Mouse (Mus musculus): ENCODE results near the gene Tnfsf9. TPM values are rescaled to one million over a fixed set of nuclear protein-coding genes. Genes with fewer than 3 reads are reported as not detected.

The Tnfsf9 gene
- total and polyA plus RNA-seq, 2 experiments from 2014 or later: 4.7 to 8.1 TPM

- Histone ChIP-seq H3K4me2 (ENCODE audit: low read depth, low read length) (peak overlapping the region; percentile 66), H3K36me3 (ENCODE audit: insufficient read depth, low read length) (no peaks in the 10 kb centered on the region), H3K27me3 (ENCODE audit: insufficient read depth, low read length) (peaks cover 12% of the 10 kb centered on the region), H3K27ac (no peak overlapping the region), H3K9ac (replicated peaks; ENCODE audit: low read length) (no peak overlapping the region), H3K4me1 (ENCODE audit: insufficient read depth, low read length) (peaks cover 8% of the 10 kb centered on the region; the same call in 1 of the 2 replicates), H3K9me3 (ENCODE audit: low read length) (no peaks in the 10 kb centered on the region), H3K4me3 (ENCODE audit: low read length) (peak overlapping the region; percentile 35)
- WGBS: 1% methylated on average over 39 of the region's 39 CpGs
- no peak for TF ChIP-seq CTCF (IDR thresholded peaks at IDR 0.05; ENCODE audit: low read depth)
- DNase-seq (ENCODE audit: low spot score): no peak
- no peak for ATAC-seq
Measured at GRCm38 (mm10) chr17:57062011-57062521, 43.1 kb upstream of the Tnfsf9 start.

GRCm38 (mm10) chr17:57062548-57062947, 42.6 kb upstream of the Tnfsf9 start:
- under 1% methylated on average over 21 of the region's 22 CpGs for WGBS
- Histone ChIP-seq H3K4me2 (ENCODE audit: low read depth, low read length) (peak overlapping the region; percentile 66), H3K9ac (replicated peaks; ENCODE audit: low read length) (no peak overlapping the region), H3K27me3 (ENCODE audit: insufficient read depth, low read length) (peaks cover 12% of the 10 kb centered on the region), H3K4me1 (ENCODE audit: insufficient read depth, low read length) (peaks cover 8% of the 10 kb centered on the region; the same call in 1 of the 2 replicates), H3K9me3 (ENCODE audit: low read length) (no peaks in the 10 kb centered on the region), H3K4me3 (ENCODE audit: low read length) (peak overlapping the region; percentile 35), H3K27ac (no peak overlapping the region), H3K36me3 (ENCODE audit: insufficient read depth, low read length) (no peaks in the 10 kb centered on the region)
- no peak for ATAC-seq
- TF ChIP-seq CTCF (IDR thresholded peaks at IDR 0.05; ENCODE audit: low read depth): no peak
- DNase-seq (ENCODE audit: low spot score): no peak

GRCm38 (mm10) chr17:57063031-57063430, 42.1 kb upstream of the Tnfsf9 start:
- WGBS: 13% methylated on average over 8 of the region's 8 CpGs
- ATAC-seq: no peak
- peaks cover 12% of the 10 kb centered on the region for H3K27me3 ChIP-seq (ENCODE audit: insufficient read depth, low read length)
- no peaks in the 10 kb centered on the region for H3K9me3 ChIP-seq (ENCODE audit: low read length)
- H3K36me3 ChIP-seq (ENCODE audit: insufficient read depth, low read length): no peaks in the 10 kb centered on the region
- no peak for TF ChIP-seq CTCF (IDR thresholded peaks at IDR 0.05; ENCODE audit: low read depth)
- H3K9ac ChIP-seq (replicated peaks; ENCODE audit: low read length): no peak overlapping the region
- no peak overlapping the region for H3K4me2 ChIP-seq (ENCODE audit: low read depth, low read length)
- no peak overlapping the region for H3K27ac ChIP-seq
- no peak for DNase-seq (ENCODE audit: low spot score)
- peaks cover 8% of the 10 kb centered on the region; the same call in 1 of the 2 replicates for H3K4me1 ChIP-seq (ENCODE audit: insufficient read depth, low read length)
- H3K4me3 ChIP-seq (ENCODE audit: low read length): no peak overlapping the region

- H3K4me3 ChIP-seq (ENCODE audit: low read length): no peak overlapping the region
- DNase-seq (ENCODE audit: low spot score) (no peak), ATAC-seq (no peak)
- H3K27me3 ChIP-seq (ENCODE audit: insufficient read depth, low read length): peaks cover 8% of the 10 kb centered on the region
- WGBS: 61% methylated on average over 5 of the region's 5 CpGs
- no peaks in the 10 kb centered on the region for H3K9me3 ChIP-seq (ENCODE audit: low read length)
- H3K9ac ChIP-seq (replicated peaks; ENCODE audit: low read length): no peak overlapping the region
- no peak overlapping the region for H3K27ac ChIP-seq
- no peak overlapping the region for H3K4me2 ChIP-seq (ENCODE audit: low read depth, low read length)
- peaks cover 3% of the 10 kb centered on the region; the same call in 1 of the 2 replicates for H3K4me1 ChIP-seq (ENCODE audit: insufficient read depth, low read length)
- H3K36me3 ChIP-seq (ENCODE audit: insufficient read depth, low read length): no peaks in the 10 kb centered on the region
- TF ChIP-seq CTCF (IDR thresholded peaks at IDR 0.05; ENCODE audit: low read depth): no peak
Measured at GRCm38 (mm10) chr17:57066908-57067307, 38.2 kb upstream of the Tnfsf9 start.

GRCm38 (mm10) chr17:57070272-57070671, 34.9 kb upstream of the Tnfsf9 start:
- peak overlapping the region; percentile 6; the same call in 1 of the 2 replicates for H3K4me3 ChIP-seq (ENCODE audit: low read length)
- no peak overlapping the region for H3K9ac ChIP-seq (replicated peaks; ENCODE audit: low read length)
- DNase-seq (ENCODE audit: low spot score) (no peak), ATAC-seq (no peak)
- H3K27me3 ChIP-seq (ENCODE audit: insufficient read depth, low read length): no peaks in the 10 kb centered on the region
- TF ChIP-seq CTCF (IDR thresholded peaks at IDR 0.05; ENCODE audit: low read depth): no peak
- no peaks in the 10 kb centered on the region for H3K9me3 ChIP-seq (ENCODE audit: low read length)
- H3K27ac ChIP-seq: no peak overlapping the region
- 16% methylated on average over 9 of the region's 9 CpGs for WGBS
- H3K4me1 ChIP-seq (ENCODE audit: insufficient read depth, low read length): no peaks in the 10 kb centered on the region
- peak overlapping the region; percentile 23 for H3K4me2 ChIP-seq (ENCODE audit: low read depth, low read length)
- H3K36me3 ChIP-seq (ENCODE audit: insufficient read depth, low read length): no peaks in the 10 kb centered on the region

GRCm38 (mm10) chr17:57070699-57071098, 34.4 kb upstream of the Tnfsf9 start:
- H3K4me1 ChIP-seq (ENCODE audit: insufficient read depth, low read length): no peaks in the 10 kb centered on the region
- WGBS: 3% methylated on average over 11 of the region's 11 CpGs
- peak overlapping the region; percentile 6; the same call in 1 of the 2 replicates for H3K4me3 ChIP-seq (ENCODE audit: low read length)
- H3K9me3 ChIP-seq (ENCODE audit: low read length): no peaks in the 10 kb centered on the region
- H3K4me2 ChIP-seq (ENCODE audit: low read depth, low read length): peak overlapping the region; percentile 23; the same call in 1 of the 2 replicates
- DNase-seq (ENCODE audit: low spot score) (peak; percentile 49), ATAC-seq (peak; percentile 41; the same call in 1 of the 2 replicates)
- H3K27ac ChIP-seq: no peak overlapping the region
- no peak overlapping the region for H3K9ac ChIP-seq (replicated peaks; ENCODE audit: low read length)
- no peaks in the 10 kb centered on the region for H3K36me3 ChIP-seq (ENCODE audit: insufficient read depth, low read length)
- no peak for TF ChIP-seq CTCF (IDR thresholded peaks at IDR 0.05; ENCODE audit: low read depth)
- no peaks in the 10 kb centered on the region for H3K27me3 ChIP-seq (ENCODE audit: insufficient read depth, low read length)

- Histone ChIP-seq H3K36me3 (ENCODE audit: insufficient read depth, low read length) (peaks cover 12% of the 10 kb centered on the region; the same call in 1 of the 2 replicates), H3K27me3 (ENCODE audit: insufficient read depth, low read length) (no peaks in the 10 kb centered on the region), H3K9me3 (ENCODE audit: low read length) (no peaks in the 10 kb centered on the region), H3K4me2 (ENCODE audit: low read depth, low read length) (no peak overlapping the region), H3K27ac (no peak overlapping the region), H3K4me1 (ENCODE audit: insufficient read depth, low read length) (no peaks in the 10 kb centered on the region), H3K4me3 (ENCODE audit: low read length) (no peak overlapping the region), H3K9ac (replicated peaks; ENCODE audit: low read length) (no peak overlapping the region)
- no peak for DNase-seq (ENCODE audit: low spot score)
- ATAC-seq: no peak
- 58% methylated on average over 3 of the region's 3 CpGs for WGBS
- TF ChIP-seq CTCF (IDR thresholded peaks at IDR 0.05; ENCODE audit: low read depth): no peak
Measured at GRCm38 (mm10) chr17:57076916-57077315, 28.2 kb upstream of the Tnfsf9 start.
